Mouse (Mus musculus): ENCODE measurements at regions not wholly inside any gene's neighbourhood (a gene's known extent, or its start where the extent isn't known, plus 50 kb on each side); places are given as distances from the start of the nearest gene placed in this dataset.

DNA sequence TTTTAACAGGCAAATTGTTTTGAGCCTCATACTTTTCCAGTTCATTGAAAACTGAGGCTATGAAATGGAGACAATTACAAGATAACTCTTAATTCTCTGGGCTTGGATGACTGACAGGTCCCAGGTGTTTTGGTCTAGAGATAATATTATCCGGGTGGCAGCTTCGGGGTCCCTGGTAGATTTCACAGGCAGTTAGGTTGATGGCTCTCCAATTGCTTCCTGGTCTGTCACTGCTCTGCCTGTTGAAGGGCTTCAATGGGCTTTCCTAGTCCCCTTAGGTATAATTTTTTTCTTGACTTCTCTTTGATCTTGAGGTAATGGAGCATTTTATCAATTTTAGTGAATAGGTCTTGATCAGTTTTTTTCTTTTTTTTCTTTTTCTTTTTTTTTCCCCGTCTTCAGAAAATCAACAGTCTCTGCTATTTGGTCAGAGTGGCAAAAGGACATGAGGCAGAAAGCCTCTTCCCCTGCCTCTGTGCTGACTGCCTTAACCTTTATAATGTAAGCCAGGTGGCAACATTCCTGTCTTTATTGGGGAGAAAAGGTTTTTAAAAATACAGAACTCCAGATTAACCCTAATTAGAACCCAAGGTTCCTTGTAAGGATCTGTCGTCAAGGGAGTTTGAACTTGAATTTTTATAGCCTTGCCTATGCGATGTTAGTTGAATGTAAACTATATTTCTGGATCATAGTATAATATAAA lies 896.0 kb upstream of the Flrt2 start:
- Histone ChIP-seq H3K9me3 (replicated peaks) (peaks cover 11% of the 10 kb centered on the region), H3K36me3 (replicated peaks) (no peaks in the 10 kb centered on the region), H3K27me3 (ENCODE audit: insufficient read depth, low read length) (no peaks in the 10 kb centered on the region), H3K4me3 (ENCODE audit: low read depth, low read length) (no peak overlapping the region), H3K4me1 (ENCODE audit: insufficient read depth, low read depth, low read length) (no peaks in the 10 kb centered on the region)
- TF ChIP-seq TAL1 (conservative IDR thresholded peaks at IDR 0.05; ENCODE audit: low read depth, low read length): no peak
- no peak for TF ChIP-seq POLR2AphosphoS5 (IDR thresholded peaks at IDR 0.05; ENCODE audit: insufficient replicate concordance, low read depth, low read length)
- no peak for ATAC-seq (ENCODE audit: extremely low read depth, insufficient number of reproducible peaks, low FRiP score, poor library complexity, severe bottlenecking)
- DNase-seq (ENCODE audit: low spot score): no peak

DNA sequence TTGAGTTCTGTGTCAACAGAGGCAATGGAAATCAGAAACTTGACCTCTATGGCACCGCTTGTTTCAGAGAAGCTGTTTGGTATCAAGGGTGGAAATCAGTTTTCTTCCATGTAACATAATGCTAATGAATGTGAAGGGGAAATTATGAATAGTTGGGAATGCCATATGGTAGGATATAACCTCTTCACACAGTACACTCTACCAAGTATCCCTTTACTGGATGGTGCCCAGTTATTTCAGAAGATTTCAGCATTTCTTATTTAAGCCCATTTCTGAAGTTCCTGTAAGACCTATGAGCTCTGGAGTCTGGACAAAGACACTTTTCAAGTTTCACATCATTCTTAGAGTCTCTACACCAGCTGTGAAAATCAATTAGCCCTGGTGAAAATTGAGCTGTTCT lies 887.3 kb upstream of the Flrt2 start:
- Histone ChIP-seq H3K9me3 (replicated peaks) (no peaks in the 10 kb centered on the region), H3K36me3 (replicated peaks) (no peaks in the 10 kb centered on the region), H3K4me3 (ENCODE audit: low read depth, low read length) (no peak overlapping the region), H3K27me3 (ENCODE audit: insufficient read depth, low read length) (no peaks in the 10 kb centered on the region), H3K4me1 (ENCODE audit: insufficient read depth, low read depth, low read length) (no peaks in the 10 kb centered on the region)
- no peak for DNase-seq (ENCODE audit: low spot score)
- no peak for ATAC-seq (ENCODE audit: extremely low read depth, insufficient number of reproducible peaks, low FRiP score, poor library complexity, severe bottlenecking)
- no peak for TF ChIP-seq POLR2AphosphoS5 (IDR thresholded peaks at IDR 0.05; ENCODE audit: insufficient replicate concordance, low read depth, low read length)
- no peak for TF ChIP-seq GATA1 (IDR thresholded peaks at IDR 0.05; ENCODE audit: borderline replicate concordance, low read length)
- TF ChIP-seq CTCF (IDR thresholded peaks at IDR 0.05; ENCODE audit: low read depth, low read length): no peak
- TF ChIP-seq GATA2 (IDR thresholded peaks at IDR 0.05; ENCODE audit: borderline replicate concordance, low read depth, low read length): no peak

DNA sequence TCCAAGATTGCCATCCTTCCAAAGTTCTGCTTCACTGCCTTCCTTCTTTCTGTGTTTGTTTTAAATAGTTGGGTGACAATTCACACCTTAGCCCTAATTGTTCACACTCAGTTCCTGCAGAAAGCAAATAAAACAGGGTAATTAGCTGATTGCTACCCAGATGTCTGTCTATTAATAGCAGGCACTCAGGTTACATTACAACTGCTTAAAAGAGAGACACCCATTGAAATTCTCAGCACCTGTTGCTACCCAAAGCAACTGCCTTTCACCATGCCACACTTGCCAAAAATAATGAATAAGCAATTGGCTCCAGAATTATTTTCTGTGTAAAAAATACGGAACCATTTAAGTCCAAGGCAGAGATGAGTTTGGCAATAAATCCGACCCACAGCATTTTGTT lies 860.6 kb upstream of the Flrt2 start:
- no peak for TF ChIP-seq POLR2AphosphoS5 (IDR thresholded peaks at IDR 0.05; ENCODE audit: insufficient replicate concordance, low read depth, low read length)
- no peak for TF ChIP-seq GATA2 (IDR thresholded peaks at IDR 0.05; ENCODE audit: borderline replicate concordance, low read depth, low read length)
- no peak for TF ChIP-seq CTCF (IDR thresholded peaks at IDR 0.05; ENCODE audit: low read depth, low read length)
- TF ChIP-seq TAL1 (conservative IDR thresholded peaks at IDR 0.05; ENCODE audit: low read depth, low read length): no peak
- TF ChIP-seq GATA1 (IDR thresholded peaks at IDR 0.05; ENCODE audit: borderline replicate concordance, low read length): no peak
- no peaks in the 10 kb centered on the region for H3K36me3 ChIP-seq (replicated peaks)
- ATAC-seq (ENCODE audit: extremely low read depth, insufficient number of reproducible peaks, low FRiP score, poor library complexity, severe bottlenecking): no peak

DNA sequence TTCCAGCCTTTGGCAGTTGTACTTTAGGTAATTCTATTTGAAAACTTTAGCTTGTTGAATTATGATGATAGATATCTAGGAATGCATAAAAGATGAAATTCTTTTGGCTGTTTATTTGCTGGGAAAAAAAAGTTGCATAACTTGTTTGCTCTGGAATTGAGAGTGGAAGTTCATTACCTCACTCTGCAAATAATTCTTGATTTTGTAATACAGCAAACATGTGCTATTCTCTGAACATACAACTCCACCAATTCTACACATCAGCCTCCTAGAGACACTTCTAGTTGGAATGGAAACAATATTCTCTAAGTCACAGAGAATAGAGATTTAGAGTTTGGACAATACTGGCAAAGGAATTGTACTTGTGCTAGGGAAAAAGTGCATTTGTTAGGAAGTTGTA lies 829.3 kb upstream of the Flrt2 start:
- Histone ChIP-seq H3K27me3 (ENCODE audit: insufficient read depth, low read length) (no peaks in the 10 kb centered on the region), H3K4me1 (ENCODE audit: insufficient read depth, low read depth, low read length) (no peaks in the 10 kb centered on the region), H3K9me3 (replicated peaks) (0 out of 2 replicates have a peak, but pooled peaks cover 8% of the 10 kb centered on the region), H3K36me3 (replicated peaks) (no peaks in the 10 kb centered on the region), H3K4me3 (ENCODE audit: low read depth, low read length) (no peak overlapping the region)
- TF ChIP-seq GATA1 (IDR thresholded peaks at IDR 0.05; ENCODE audit: borderline replicate concordance, low read length): no peak
- no peak for TF ChIP-seq CTCF (IDR thresholded peaks at IDR 0.05; ENCODE audit: low read depth, low read length)
- TF ChIP-seq GATA2 (IDR thresholded peaks at IDR 0.05; ENCODE audit: borderline replicate concordance, low read depth, low read length): no peak
- TF ChIP-seq TAL1 (conservative IDR thresholded peaks at IDR 0.05; ENCODE audit: low read depth, low read length): no peak
- no peak for TF ChIP-seq POLR2AphosphoS5 (IDR thresholded peaks at IDR 0.05; ENCODE audit: insufficient replicate concordance, low read depth, low read length)
- no peak for ATAC-seq (ENCODE audit: extremely low read depth, insufficient number of reproducible peaks, low FRiP score, poor library complexity, severe bottlenecking)
- DNase-seq (ENCODE audit: low spot score): no peak

More for the DNA sequence above, 860.6 kb upstream of the Flrt2 start:
- DNase-seq (ENCODE audit: low spot score): no peak
- no peaks in the 10 kb centered on the region for H3K4me1 ChIP-seq (ENCODE audit: insufficient read depth, low read depth, low read length)
- H3K4me3 ChIP-seq (ENCODE audit: low read depth, low read length): no peak overlapping the region
- peaks cover 6% of the 10 kb centered on the region for H3K9me3 ChIP-seq (replicated peaks)
- no peaks in the 10 kb centered on the region for H3K27me3 ChIP-seq (ENCODE audit: insufficient read depth, low read length)

DNA sequence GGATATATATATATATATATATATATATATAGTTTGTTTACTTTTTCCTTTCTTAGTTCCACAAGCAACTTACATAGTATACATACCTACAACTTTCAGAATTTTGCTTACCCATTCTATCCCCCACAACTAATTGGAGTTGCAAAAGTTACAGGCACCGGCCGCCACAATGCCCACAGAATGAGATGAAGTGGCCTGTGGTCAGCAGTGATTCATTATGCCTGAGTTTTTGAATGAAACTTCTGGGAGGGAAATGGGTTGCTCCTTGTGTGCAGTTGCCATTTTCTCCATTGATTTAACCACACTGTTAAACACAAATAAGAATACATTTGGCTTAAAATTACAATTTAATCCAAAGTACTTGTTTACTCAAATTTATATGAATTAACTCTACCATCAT lies 781.2 kb upstream of the Flrt2 start:
- peaks cover 18% of the 10 kb centered on the region for H3K9me3 ChIP-seq (replicated peaks)
- TF ChIP-seq GATA1 (IDR thresholded peaks at IDR 0.05; ENCODE audit: borderline replicate concordance, low read length): no peak
- TF ChIP-seq POLR2AphosphoS5 (IDR thresholded peaks at IDR 0.05; ENCODE audit: insufficient replicate concordance, low read depth, low read length): no peak
- no peak for TF ChIP-seq GATA2 (IDR thresholded peaks at IDR 0.05; ENCODE audit: borderline replicate concordance, low read depth, low read length)
- TF ChIP-seq CTCF (IDR thresholded peaks at IDR 0.05; ENCODE audit: low read depth, low read length): no peak
- no peak for TF ChIP-seq TAL1 (conservative IDR thresholded peaks at IDR 0.05; ENCODE audit: low read depth, low read length)
- DNase-seq (ENCODE audit: low spot score) (no peak), ATAC-seq (ENCODE audit: extremely low read depth, insufficient number of reproducible peaks, low FRiP score, poor library complexity, severe bottlenecking) (no peak)
- no peak overlapping the region for H3K4me3 ChIP-seq (ENCODE audit: low read depth, low read length)
- no peaks in the 10 kb centered on the region for H3K36me3 ChIP-seq (replicated peaks)
- H3K4me1 ChIP-seq (ENCODE audit: insufficient read depth, low read depth, low read length): no peaks in the 10 kb centered on the region
- H3K27me3 ChIP-seq (ENCODE audit: insufficient read depth, low read length): no peaks in the 10 kb centered on the region

DNA sequence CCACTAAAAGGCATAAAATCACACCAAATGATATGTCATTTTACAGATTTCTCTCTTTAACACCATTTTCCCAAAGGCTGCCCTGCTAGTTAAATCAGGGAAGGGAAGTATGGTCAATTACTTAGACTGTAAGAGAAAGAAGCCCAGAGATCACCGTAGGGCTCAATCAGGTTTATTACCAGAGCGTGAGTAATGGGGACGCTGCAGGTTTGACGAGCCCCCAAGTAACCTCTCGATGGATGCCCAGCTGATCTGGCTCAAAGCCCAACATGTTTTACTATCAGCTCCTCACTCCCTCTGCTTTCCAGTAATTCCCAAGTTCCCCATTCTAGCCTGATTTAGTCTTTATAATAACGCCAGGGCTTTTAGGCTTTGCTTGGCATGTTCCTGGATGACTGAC lies 749.0 kb upstream of the Flrt2 start:
- H3K36me3 ChIP-seq (replicated peaks): no peaks in the 10 kb centered on the region
- no peaks in the 10 kb centered on the region for H3K4me1 ChIP-seq (ENCODE audit: insufficient read depth, low read depth, low read length)
- TF ChIP-seq CTCF (IDR thresholded peaks at IDR 0.05; ENCODE audit: low read depth, low read length) (no peak), TAL1 (conservative IDR thresholded peaks at IDR 0.05; ENCODE audit: low read depth, low read length) (no peak), GATA2 (IDR thresholded peaks at IDR 0.05; ENCODE audit: borderline replicate concordance, low read depth, low read length) (no peak), POLR2AphosphoS5 (IDR thresholded peaks at IDR 0.05; ENCODE audit: insufficient replicate concordance, low read depth, low read length) (no peak), GATA1 (IDR thresholded peaks at IDR 0.05; ENCODE audit: borderline replicate concordance, low read length) (no peak)
- H3K4me3 ChIP-seq (ENCODE audit: low read depth, low read length): no peak overlapping the region
- ATAC-seq (ENCODE audit: extremely low read depth, insufficient number of reproducible peaks, low FRiP score, poor library complexity, severe bottlenecking) (no peak), DNase-seq (ENCODE audit: low spot score) (no peak)
- H3K27me3 ChIP-seq (ENCODE audit: insufficient read depth, low read length): no peaks in the 10 kb centered on the region
- peaks cover 7% of the 10 kb centered on the region; the same call in 1 of the 2 replicates for H3K9me3 ChIP-seq (replicated peaks)
